ENCODE assay signal across 12 mouse cellular contexts in genomic region chr14:25855241-25855885, GRCm38 (mm10). TPM values are rescaled to one million over a fixed set of nuclear protein-coding genes. Genes with fewer than 3 reads are reported as not detected.
A peak's percentile ranks its signal among the peaks of the same experiment; 100 is the strongest.
DNase-seq lines count a peak whose midpoint lies in the region; ATAC-seq and TF ChIP-seq lines count a peak whose summit lies in the region.
"Had no signal": no experiment of that assay in that cellular context is flagged by ENCODE, and none has a peak within 500 bp of the region (broad histone marks: within the 10 kb centered on the region; RNA-seq: fewer than 3 reads in every experiment).

No protein-coding gene starts in this region.

- no peak overlapping the region for H3K9ac ChIP-seq in lung, embryonic 15.5 days
- H3K9ac ChIP-seq in midbrain, embryonic 11.5 days (ENCODE audit: low read length): no peak overlapping the region
- H3K9ac ChIP-seq: heart, embryonic 13.5 days; neural tube, embryonic 15.5 days had no signal

- H3K4me3 ChIP-seq in lung, embryonic 15.5 days: no peak overlapping the region
- H3K4me3 ChIP-seq in lung, adult 2 months (replicated peaks; ENCODE audit: extremely low read depth, low read depth, low read length): no peak overlapping the region
- no peak overlapping the region for H3K4me3 ChIP-seq in G1E (ENCODE audit: low read depth, low read length)
- no peak overlapping the region for H3K4me3 ChIP-seq in midbrain, embryonic 11.5 days (ENCODE audit: low read depth, low read length)
- H3K4me3 ChIP-seq: heart, embryonic 13.5 days; megakaryocyte, embryonic 14.5 days; neural tube, embryonic 15.5 days had no signal

- WGBS in lung, embryonic 15.5 days: 54% methylated on average over 8 of the region's 8 CpGs
- 57% methylated on average over 8 of the region's 8 CpGs for WGBS in lung, adult 2 months
- 74% methylated on average over 8 of the region's 8 CpGs for WGBS in midbrain, embryonic 11.5 days

- no peak overlapping the region for H3K27ac ChIP-seq in lung, embryonic 15.5 days
- no peak overlapping the region for H3K27ac ChIP-seq in midbrain, embryonic 11.5 days (ENCODE audit: low read depth, low read length)
- H3K27ac ChIP-seq: heart, embryonic 13.5 days; neural tube, embryonic 15.5 days had no signal

- H3K27me3 ChIP-seq in lung, embryonic 15.5 days: no peaks in the 10 kb centered on the region
- no peaks in the 10 kb centered on the region for H3K27me3 ChIP-seq in G1E (ENCODE audit: insufficient read depth, low read length)
- H3K27me3 ChIP-seq in midbrain, embryonic 11.5 days (ENCODE audit: control insufficient read depth, insufficient read depth, low read length): no peaks in the 10 kb centered on the region
- H3K27me3 ChIP-seq: heart, embryonic 13.5 days; megakaryocyte, embryonic 14.5 days; neural tube, embryonic 15.5 days had no signal

- no peaks in the 10 kb centered on the region for H3K9me3 ChIP-seq in lung, embryonic 15.5 days
- no peaks in the 10 kb centered on the region for H3K9me3 ChIP-seq in G1E (replicated peaks)
- H3K9me3 ChIP-seq in midbrain, embryonic 11.5 days (ENCODE audit: control insufficient read depth, low read length): no peaks in the 10 kb centered on the region
- H3K9me3 ChIP-seq: heart, embryonic 13.5 days; megakaryocyte, embryonic 14.5 days; neural tube, embryonic 15.5 days had no signal

- no peak for DNase-seq in lung, adult 2 months
- no peak for DNase-seq in G1E (ENCODE audit: low spot score)
- peak; percentile 87 for DNase-seq in induced T-regulatory cell, adult 2 months (ENCODE audit: low read depth)
- peak; percentile 53 to 56 for DNase-seq in natural killer cell, adult 2 months (ENCODE audit: low spot score in 2 of 2)
- DNase-seq in midbrain, embryonic 11.5 days (ENCODE audit: low spot score, missing footprints): no peak
- no peak for DNase-seq in layer of hippocampus, adult 9-11 months
- no peak for DNase-seq in layer of hippocampus, adult 9-10 months (ENCODE audit: low spot score)
- DNase-seq: kidney, adult 11 months had no signal

- H3K4me2 ChIP-seq in lung, embryonic 15.5 days: no peak overlapping the region
- no peak overlapping the region for H3K4me2 ChIP-seq in midbrain, embryonic 11.5 days
- H3K4me2 ChIP-seq: heart, embryonic 13.5 days; neural tube, embryonic 15.5 days had no signal

- no peak for TF ChIP-seq CTCF in lung, adult 2 months (IDR thresholded peaks at IDR 0.05; ENCODE audit: insufficient read depth, low read length)
- TF ChIP-seq CTCF in G1E (IDR thresholded peaks at IDR 0.05; ENCODE audit: low read depth, low read length): no peak

- ATAC-seq in lung, embryonic 15.5 days (ENCODE audit: borderline replicate concordance, extremely low read depth, low FRiP score, low TSS enrichment): 0 out of 2 replicates have a peak, but pooled peaks have one; percentile 34
- ATAC-seq in G1E (ENCODE audit: extremely low read depth, insufficient number of reproducible peaks, low FRiP score, poor library complexity, severe bottlenecking): peak; percentile 25; the same call in 1 of the 2 replicates
- no peak for ATAC-seq in midbrain, embryonic 11.5 days (ENCODE audit: low FRiP score)

- TF ChIP-seq POLR2A in lung, adult 2 months (IDR thresholded peaks at IDR 0.05; ENCODE audit: borderline replicate concordance, extremely low read depth, low read depth, low read length): no peak

- peaks cover 8% of the 10 kb centered on the region; the same call in 1 of the 2 replicates for H3K4me1 ChIP-seq in lung, embryonic 15.5 days
- peaks cover 35% of the 10 kb centered on the region for H3K4me1 ChIP-seq in lung, adult 2 months (ENCODE audit: control insufficient read depth, insufficient read depth, low read length)
- H3K4me1 ChIP-seq in G1E (ENCODE audit: insufficient read depth, low read depth, low read length): peaks cover 25% of the 10 kb centered on the region
- no peaks in the 10 kb centered on the region for H3K4me1 ChIP-seq in midbrain, embryonic 11.5 days (ENCODE audit: control insufficient read depth, insufficient read depth, low read length)
- H3K4me1 ChIP-seq: neural tube, embryonic 15.5 days had no signal

- H3K36me3 ChIP-seq in lung, embryonic 15.5 days: no peaks in the 10 kb centered on the region
- H3K36me3 ChIP-seq in G1E (replicated peaks): no peaks in the 10 kb centered on the region
- no peaks in the 10 kb centered on the region for H3K36me3 ChIP-seq in midbrain, embryonic 11.5 days (ENCODE audit: control insufficient read depth, insufficient read depth, low read length)
- H3K36me3 ChIP-seq: heart, embryonic 13.5 days; neural tube, embryonic 15.5 days had no signal

RNA-seq across cellular contexts. Expression of gene Anxa11, which starts 13.4 kb away (rescaled TPM):
- 23.3 and 26.1 TPM in 2 replicates for polyA plus RNA-seq in lung, embryonic 15.5 days (2015; fragmentation: Nextera tagmentation; extraction: Ambion mirVana)
- polyA plus RNA-seq in lung, adult 2 months (2012; rRNA removed): 144 and 155 TPM in 2 replicates
- total RNA-seq in G1E (2014; fragmentation: Nextera tagmentation) (22.8 and 24.7 TPM in 2 replicates), G1E (2017) (3.3 and 4.5 TPM in 2 replicates)
- polyA plus RNA-seq in G1E (2012): 51.5 and 57.7 TPM in 2 replicates
- 3.0 and 4.0 TPM in 2 replicates for polyA plus RNA-seq in midbrain, embryonic 11.5 days (2014; fragmentation: Nextera tagmentation; extraction: Ambion mirVana)

RNA-seq across cellular contexts. Expression of gene Plac9a, which starts 47.5 kb away (rescaled TPM):
- 2.5 and 2.7 TPM in 2 replicates for polyA plus RNA-seq in lung, embryonic 15.5 days (2015; fragmentation: Nextera tagmentation; extraction: Ambion mirVana)
- polyA plus RNA-seq in lung, adult 2 months (2012; rRNA removed): 7.8 and 11.0 TPM in 2 replicates
- total RNA-seq in G1E (2014; fragmentation: Nextera tagmentation) (not detected in 2 replicates), G1E (2017) (not detected in 2 replicates)
- not detected in 2 replicates for polyA plus RNA-seq in G1E (2012)
- polyA plus RNA-seq in midbrain, embryonic 11.5 days (2014; fragmentation: Nextera tagmentation; extraction: Ambion mirVana): not detected in 2 replicates
- polyA plus RNA-seq: heart, embryonic 13.5 days; neural tube, embryonic 15.5 days had no signal

Comparison
In these comparisons a context has a peak if more than half of its experiments do, and no peak if none do; other contexts are left out.
1. DNase-seq: peak in induced T-regulatory cell, adult 2 months (single experiment) and natural killer cell, adult 2 months (2 of 2); none in lung, adult 2 months (single experiment), G1E (single experiment), midbrain, embryonic 11.5 days (single experiment), layer of hippocampus, adult 9-11 months (single experiment) and layer of hippocampus, adult 9-10 months (single experiment).